Mouse (Mus musculus): ENCODE measurements around the gene Gm11032.
"Not testable (repeated sequence)": the region's sequence is repeated elsewhere in the genome, so short reads cannot be mapped to it uniquely, and the experiment has no call there.

The Gm11032 gene

DNA sequence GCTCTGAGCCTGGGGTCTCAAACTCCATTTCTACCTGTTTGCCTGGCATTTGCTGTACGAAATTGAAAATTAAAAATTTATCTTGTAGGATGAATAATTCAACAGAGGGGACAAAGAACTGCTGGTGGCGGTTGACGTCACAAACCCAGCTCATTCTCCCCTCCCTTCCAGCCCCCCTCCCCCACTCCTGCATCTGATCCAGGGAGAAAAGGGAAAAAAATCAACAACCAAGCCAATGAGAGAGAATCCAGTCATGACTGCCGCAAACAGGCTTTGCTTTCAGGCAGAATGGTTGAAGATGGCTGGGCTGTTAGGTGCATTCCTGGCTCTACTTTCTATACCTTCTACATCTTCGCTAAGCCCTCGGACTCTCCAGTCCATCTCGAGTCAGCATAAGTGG is 6.1 kb downstream of the Gm11032 start:
- no peak for DNase-seq (ENCODE audit: low read depth)

DNA sequence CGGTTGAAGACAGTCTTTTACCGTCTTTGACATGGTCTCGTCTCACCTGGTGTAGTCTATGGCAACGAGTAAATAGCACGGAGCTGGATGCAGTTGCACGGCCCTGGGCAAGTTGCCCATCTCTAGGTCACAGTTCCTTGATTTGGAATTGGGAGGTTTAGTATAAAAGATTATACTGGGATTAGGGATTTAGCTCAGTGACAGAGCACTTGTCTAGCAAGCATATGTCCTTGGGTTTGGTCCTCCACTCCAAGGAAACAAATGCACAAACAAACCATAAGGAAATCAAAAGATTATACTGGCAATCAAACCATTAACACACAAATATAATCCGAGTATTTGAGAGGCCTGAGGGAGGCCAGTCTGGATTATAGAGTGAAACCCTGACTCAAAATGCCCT is 7.8 kb downstream of the Gm11032 start:
- DNase-seq (ENCODE audit: low read depth) = no peak

DNA sequence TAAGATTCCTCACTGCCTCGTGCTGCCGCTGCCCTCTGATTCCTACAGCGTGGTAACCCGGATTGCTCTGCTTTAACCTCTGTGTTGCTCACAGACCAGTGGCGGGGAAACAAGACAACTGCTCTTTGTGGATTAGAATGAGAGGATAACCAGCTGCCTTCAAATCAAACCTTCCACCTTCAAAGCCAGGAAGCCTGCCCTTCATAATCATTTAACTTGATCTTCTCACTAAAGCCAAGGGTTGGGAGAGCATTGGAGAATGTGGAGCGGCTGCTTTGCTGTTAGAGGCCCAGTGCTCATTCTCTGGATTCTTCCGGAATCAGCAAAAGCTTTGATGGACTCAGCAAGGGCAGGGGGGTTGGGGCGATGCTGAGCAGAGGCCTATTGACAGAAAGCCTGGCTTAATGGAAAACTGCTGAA is 10.0 kb downstream of the Gm11032 start:
- DNase-seq (ENCODE audit: low read depth) = no peak

DNA sequence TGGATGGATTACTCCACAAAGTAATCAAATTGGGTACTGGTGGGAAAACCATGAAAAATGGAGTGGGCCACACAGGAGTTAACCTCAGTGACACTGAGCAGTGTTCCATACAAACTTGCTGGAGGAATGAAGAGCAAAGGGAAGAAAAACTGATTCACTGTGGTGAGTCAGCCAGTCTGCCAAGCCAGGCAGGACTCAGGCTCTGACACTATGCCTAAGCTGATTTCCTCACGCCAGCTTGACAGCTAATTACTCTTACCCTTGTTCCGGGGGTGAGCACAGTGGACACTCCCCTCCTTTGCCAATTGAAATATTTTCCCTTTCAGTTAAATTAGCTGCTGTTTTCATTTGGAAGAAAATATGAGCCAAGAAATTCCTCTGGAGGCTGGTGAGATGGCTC is 13.6 kb downstream of the Gm11032 start:
- peak; percentile 47 for DNase-seq (ENCODE audit: low read depth)

DNA sequence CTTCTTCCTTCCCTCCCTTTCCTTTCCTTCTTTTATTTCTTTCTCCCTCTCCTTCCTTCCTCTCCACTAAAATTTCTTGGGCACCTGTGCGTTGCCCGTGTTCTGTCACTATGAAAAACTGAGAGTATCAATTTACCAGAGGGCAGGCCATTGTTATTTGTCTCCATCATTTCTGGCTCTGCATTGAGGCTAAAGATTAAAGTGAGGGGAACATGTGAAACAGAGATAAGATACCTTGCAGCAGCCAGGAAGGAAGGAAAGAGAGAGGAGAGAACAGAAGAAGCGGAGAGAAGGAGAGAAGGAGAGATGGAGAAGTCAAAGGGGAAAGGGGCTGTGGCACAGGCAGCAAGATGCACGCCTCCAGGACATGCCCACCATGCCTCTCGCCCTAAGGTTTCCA is 14.5 kb downstream of the Gm11032 start:
- no peak for DNase-seq (ENCODE audit: low read depth)

DNA sequence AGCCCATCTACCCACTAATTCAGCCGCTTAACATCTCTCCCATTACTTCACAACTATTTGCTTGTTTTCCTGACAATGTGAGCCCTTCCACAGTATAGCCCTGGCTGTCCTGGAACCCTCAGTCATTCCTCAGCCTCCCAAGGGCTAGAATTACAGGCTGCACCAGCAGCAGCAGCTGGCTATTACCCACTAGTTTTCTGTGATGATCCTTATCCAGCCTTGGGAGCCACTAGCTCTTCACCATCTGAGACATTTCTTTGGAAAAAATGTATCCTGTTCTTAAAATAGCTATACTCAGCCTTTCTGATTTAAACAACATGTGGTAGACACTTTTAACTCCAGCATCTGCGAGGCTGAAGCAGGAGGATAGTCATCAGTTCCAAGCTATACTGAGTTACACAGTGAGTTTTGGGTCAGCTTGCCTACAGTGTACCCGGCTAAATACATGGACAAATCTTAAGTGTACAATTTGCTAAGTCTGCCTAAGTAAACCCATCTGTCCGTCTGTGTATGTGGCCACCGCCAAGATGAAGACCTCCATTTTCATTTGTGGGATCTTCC is 17.0 kb downstream of the Gm11032 start:
- no peak for DNase-seq (ENCODE audit: low read depth)

DNA sequence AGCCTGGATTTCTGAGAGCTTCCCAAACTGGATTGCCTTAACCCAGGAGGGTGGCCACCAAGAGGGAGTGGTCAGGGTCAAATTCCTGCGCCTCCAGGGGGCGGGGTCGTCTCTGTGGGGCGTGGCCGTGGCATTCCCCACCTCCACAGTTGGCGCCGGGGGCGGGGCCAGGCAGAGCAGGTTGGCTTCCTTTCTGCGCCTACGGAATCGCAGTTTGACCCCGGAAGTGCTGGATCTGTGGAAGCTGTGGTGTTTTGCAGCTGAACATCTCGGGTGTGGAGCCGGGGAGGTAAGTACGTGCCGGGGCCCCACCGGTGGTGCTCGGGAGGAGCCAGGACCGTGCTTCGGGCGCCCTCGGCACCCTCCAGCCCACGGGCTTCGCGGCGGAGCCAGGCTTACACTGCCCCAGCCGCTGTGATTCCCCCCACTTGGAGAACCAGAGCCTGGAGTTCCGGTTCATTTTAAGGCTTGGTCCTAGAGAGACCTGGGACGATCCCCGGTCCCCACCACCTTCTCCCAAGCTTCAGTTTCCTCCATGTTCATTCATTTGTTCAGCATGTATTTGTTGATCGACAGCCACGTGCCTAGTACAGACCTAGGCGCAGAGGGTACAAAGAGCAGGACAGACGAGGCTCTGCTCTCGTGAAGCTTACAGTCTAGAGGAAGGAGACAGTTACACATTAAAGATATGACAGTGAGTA is 17.8 kb downstream of the Gm11032 start, which contains the start of gene Ascc2:
Gene Ascc2 (plus strand): TSS at position 214 of the 701 bp plus-strand sequence.
- peak; percentile 73 for DNase-seq (ENCODE audit: low read depth)

DNA sequence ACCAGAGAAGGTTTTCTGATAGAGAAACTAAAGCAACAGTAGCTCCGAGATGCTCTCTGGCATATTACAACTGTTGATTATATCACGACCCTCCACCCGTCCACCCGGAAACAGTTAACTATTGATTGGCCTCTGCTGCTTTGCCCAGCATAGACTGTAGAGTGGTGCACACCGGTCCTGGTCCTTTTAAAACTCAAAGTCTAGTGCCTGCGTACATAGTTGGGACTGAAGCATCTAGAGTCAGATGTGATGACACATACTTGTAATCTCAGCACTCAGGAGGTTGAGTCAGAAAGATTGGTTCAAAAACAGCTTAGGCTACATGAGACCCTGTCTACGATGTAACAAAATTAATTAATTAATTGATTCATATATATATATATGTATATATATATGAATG is 18.4 kb downstream of the Gm11032 start:
- DNase-seq (ENCODE audit: low read depth) = no peak

DNA sequence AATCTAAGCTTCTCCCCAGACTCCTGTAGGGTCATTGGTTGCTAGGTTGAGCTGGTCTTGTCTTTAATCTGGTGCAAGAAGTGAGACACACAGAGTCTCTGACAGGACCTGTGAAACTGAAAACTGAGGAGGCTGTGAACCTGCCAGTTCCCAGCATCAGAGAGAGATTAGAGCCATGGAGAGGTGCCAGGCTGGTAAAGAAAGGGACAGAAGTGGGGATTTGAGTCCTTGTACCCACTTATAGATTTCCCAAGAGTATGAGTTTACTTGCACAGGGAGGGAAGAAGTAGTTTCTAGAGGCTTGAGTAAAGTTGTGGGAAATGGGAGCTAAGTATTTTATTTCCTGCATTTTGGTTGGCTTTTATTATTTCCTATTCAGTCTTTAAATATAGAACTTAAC is 21.3 kb downstream of the Gm11032 start:
- DNase-seq (ENCODE audit: low read depth) = no peak

DNA sequence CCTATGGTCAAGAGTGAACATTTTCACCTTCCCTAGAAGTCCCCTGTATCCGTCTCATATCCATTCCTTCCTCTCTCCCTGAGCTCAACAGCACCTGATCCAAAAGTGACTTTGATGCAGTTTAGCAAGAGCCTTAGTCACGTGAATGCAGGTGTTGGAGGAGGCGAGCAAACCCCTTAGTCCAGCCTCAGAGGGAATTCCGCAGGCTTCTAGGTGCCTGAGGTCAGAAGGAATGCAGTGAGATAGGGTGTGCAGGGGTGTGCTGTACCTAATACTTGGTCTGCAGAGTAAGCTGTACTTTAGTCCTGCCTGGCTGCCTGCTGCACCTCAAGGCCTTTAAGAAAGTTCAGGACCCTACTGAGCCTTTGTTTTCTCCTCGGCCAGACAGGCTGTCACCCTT is 23.9 kb downstream of the Gm11032 start:
- DNase-seq (ENCODE audit: low read depth) = no peak

DNA sequence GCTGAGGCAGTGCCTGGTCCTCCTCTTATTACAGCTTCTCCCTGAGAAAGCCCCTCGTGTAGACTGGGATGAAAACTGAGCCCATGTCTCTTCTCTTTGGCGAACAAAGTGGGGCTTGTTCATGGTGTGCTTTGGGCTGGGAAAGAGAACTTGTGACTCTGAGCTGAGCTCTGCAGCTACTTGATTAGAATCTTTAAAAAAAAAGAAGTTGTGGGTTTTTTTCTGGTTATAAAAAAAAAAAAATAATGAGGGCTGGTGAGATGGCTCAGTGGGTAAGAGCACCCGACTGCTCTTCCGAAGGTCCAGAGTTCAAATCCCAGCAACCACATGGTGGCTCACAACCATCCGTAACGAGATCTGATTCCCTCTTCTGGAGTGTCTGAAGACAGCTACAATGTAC is 25.3 kb downstream of the Gm11032 start:
- not testable (repeated sequence) for DNase-seq (ENCODE audit: low read depth)

DNA sequence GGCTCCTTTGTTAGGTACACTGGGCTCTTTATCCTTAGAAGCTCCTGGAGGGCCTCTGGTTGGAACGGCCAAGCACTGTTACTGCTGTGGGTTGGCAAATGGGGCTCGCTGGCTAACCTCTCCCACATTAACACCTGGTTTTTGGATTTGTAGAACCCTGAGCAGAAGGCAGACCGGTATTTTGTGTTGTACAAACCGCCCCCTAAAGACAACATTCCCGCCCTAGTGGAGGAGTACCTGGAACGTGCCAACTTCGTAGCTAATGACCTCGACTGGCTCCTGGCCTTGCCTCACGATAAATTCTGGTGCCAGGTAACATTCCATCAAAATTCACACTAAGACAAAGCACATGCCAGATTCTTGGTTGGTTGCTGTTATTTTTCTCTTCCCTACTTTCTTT is 26.5 kb downstream of the Gm11032 start:
- no peak for DNase-seq (ENCODE audit: low read depth)

DNA sequence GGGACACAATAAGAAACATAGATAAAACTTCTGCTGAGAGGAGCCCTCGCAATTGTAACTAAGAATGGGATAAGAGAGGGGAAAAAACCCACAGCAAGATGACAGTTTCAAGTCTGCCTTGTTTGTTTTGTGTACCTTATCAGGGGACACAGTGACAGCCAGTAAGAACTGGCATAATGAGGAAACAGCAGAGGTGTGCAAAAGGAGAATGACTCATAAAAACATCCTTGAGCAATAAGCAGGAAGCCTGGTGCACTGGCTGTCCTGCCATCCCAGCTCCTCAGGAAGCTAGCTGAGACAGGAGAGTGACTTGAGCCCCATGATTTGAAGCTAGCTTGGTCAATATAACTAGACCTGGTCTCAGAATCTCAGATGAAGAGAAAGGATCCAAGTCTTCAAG is 40.0 kb downstream of the Gm11032 start:
- DNase-seq (ENCODE audit: low read depth) = no peak

DNA sequence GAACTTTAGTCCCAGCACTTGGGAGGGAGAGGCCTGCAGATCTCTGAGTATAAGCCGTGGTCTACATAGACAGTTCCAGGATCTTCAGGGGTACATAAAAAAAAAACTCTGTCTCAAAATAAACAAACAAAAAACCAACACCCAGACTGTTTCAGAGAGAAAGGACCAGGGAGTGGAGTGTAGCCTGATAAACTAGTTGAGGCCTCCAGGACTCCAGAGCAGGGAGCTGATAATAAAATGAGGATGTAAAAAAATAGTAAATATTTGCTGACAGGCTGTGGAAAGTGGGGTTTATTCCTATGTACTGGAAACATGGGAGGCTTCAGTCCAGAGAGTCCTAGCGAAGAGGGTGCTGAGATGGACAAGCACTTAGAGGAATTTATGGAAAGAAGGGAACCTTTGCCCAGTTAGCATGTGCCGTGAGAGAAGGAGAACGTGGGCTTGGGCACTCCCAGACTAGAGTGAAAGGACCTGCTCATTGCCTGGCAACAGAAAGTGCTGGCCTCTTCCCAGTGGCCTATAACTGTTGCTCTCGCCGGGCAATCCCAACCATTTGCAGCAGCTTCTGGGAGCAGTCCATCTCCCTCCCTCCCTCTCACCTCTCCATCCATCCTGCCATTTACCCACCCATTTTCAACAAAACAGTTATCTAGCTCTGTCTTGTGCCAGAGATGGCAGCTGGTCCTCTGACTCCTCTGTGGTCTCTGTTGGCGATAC is 40.6 kb downstream of the Gm11032 start:
- no peak for DNase-seq (ENCODE audit: low read depth)

DNA sequence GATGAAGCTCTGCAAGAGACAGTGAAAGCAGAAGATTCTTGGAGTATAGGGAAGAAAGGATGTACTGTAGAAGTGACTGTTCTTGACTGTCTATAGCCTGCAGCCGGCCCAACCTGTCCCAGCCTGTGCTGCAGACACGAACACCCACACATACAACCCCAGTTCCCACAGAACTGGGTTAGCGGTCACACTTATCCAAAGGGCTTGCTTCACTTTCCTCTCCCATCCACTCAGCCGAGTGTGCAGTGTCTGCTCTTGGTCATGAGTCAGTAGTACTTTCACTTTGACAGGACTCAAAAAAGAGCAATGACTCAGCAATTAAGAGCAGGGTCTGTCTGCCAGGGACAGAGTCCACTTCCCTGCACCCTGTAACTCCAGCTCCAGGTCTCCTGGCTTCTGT is 41.5 kb downstream of the Gm11032 start:
- DNase-seq (ENCODE audit: low read depth) = peak; percentile 39

DNA sequence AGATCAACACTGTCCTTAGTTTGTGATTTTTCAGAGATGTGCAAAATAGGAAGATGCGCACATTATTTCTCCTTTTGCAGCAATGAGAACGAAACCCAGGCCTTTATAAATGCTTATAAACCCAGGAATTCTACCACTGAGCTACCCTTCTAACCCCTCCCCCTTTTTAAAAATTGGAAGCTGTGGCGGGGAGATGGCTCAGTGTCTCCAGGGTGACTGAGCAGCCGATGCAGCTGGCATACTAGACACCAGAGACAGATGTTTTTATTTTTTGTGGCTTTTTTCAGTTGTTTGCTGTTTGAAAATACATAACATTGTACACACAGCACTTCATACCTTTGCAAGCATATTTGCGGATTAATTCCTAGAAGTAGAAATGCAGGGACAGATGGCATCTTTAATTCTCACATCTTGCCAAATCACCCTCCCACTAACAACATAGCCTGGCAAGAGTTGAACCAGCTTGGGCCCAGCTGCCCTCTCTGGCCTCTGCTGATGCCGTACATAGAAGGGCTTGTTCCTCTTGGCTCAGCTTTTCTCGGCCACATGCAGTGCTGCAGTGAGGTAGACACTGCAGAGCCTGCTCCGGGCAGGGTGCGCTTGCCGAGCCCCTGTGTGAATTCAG is 42.1 kb downstream of the Gm11032 start:
- DNase-seq (ENCODE audit: low read depth) = no peak

DNA sequence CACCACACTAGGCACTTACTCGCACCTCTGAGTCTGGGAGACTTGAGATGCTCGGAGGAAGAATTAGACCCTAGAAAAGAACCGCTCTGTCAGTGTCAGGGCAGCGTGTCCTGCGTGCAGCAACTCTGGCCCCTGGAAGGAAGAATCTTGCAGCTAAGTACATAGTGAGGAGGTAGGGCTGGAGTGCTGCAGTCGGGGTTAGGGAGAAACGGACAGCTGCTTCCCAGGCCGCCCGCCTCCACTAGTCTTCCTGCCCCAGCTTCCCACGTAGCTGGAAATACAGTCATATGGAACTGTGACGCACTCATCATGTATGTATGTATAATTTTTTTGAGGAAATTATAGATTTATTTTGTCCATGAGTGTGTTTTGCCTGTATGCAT is 42.6 kb downstream of the Gm11032 start:
- no peak for DNase-seq (ENCODE audit: low read depth)
